Mouse (Mus musculus): ENCODE data around the gene Smc6. TPM values are rescaled to one million over a fixed set of nuclear protein-coding genes. Genes with fewer than 3 reads are reported as not detected.

Gene Smc6
- total and polyA plus RNA-seq, 3 experiments, result 47.9 to 84.4 (median 50.1) TPM

- Histone ChIP-seq H3K36me3 (replicated peaks in 1 of 2; ENCODE audit: control insufficient read depth in 1 of 2, insufficient read depth in 1 of 2, low read length in 1 of 2) (peaks cover 46 to 69% of the 10 kb centered on the region in 2 experiments), H3K4me1 (ENCODE audit: control insufficient read depth in 1 of 2, insufficient read depth in 2 of 2) (no peaks in the 10 kb centered on the region), H3K4me3 (replicated peaks in 1 of 3; ENCODE audit: low read depth in 2 of 3, low read length in 2 of 3, poor library complexity in 1 of 3) (no peak overlapping the region), H3K27ac (ENCODE audit: insufficient read depth, low read depth) (no peak overlapping the region), H3K9ac (ENCODE audit: insufficient read depth, low read depth) (no peak overlapping the region), H3K27me3 (replicated peaks) (no peaks in the 10 kb centered on the region), H3K9me3 (replicated peaks; ENCODE audit: low read length) (no peaks in the 10 kb centered on the region), H3K79me2 (replicated peaks; ENCODE audit: control insufficient read depth, extremely low read depth, insufficient read depth, poor library complexity, severe bottlenecking) (no peaks in the 10 kb centered on the region), H3K4me2 (ENCODE audit: insufficient read depth, low read depth, poor library complexity, severe bottlenecking) (no peak overlapping the region)
- in situ Hi-C loops (cut with MboI; ENCODE audit: low pct_ligation_motif_present, low pct_unique_long_range_greater_than_20kb, low sequenced_read_pairs), result no loop called here
- dilution Hi-C loops (cut with MboI; ENCODE audit: extremely low pct_ligation_motif_present, extremely low pct_unique_long_range_greater_than_20kb, low sequenced_read_pairs), result no loop called here
- no peak for DNase-seq (ENCODE audit: extremely low read depth)
- no peak for TF ChIP-seq BHLHE40 (IDR thresholded peaks at IDR 0.05; ENCODE audit: low read depth, low read length)
- no peak for TF ChIP-seq HCFC1 (IDR thresholded peaks at IDR 0.05; ENCODE audit: low read depth, low read length)
- no peak for TF ChIP-seq RAD21 (IDR thresholded peaks at IDR 0.05; ENCODE audit: low read depth, low read length)
- no peak for TF ChIP-seq USF1 (IDR thresholded peaks at IDR 0.05; ENCODE audit: low read depth, low read length)
- no peak for TF ChIP-seq SMC3 (IDR thresholded peaks at IDR 0.05; ENCODE audit: low read depth, low read length)
- no peak for TF ChIP-seq MAFK (IDR thresholded peaks at IDR 0.05; ENCODE audit: insufficient replicate concordance, low read length)
- no peak for TF ChIP-seq ZC3H11A (IDR thresholded peaks at IDR 0.05; ENCODE audit: low read depth, low read length)
- TF ChIP-seq MXI1 (IDR thresholded peaks at IDR 0.05; ENCODE audit: low read depth, low read length), result no peak
- TF ChIP-seq ELF1 (IDR thresholded peaks at IDR 0.05; ENCODE audit: low read depth, low read length), result no peak
- TF ChIP-seq GABPA (IDR thresholded peaks at IDR 0.05; ENCODE audit: insufficient replicate concordance, low read depth, low read length), result no peak
- no peak for TF ChIP-seq ETS1 (conservative IDR thresholded peaks at IDR 0.05; ENCODE audit: low read depth, low read length)
- no peak for TF ChIP-seq CHD1 (IDR thresholded peaks at IDR 0.05; ENCODE audit: low read depth, low read length)
- TF ChIP-seq EP300 (IDR thresholded peaks at IDR 0.05; ENCODE audit: low read length), result no peak
- no peak for TF ChIP-seq CTCF (conservative IDR thresholded peaks at IDR 0.05 in 1 of 2, IDR thresholded peaks at IDR 0.05 in 1 of 2; ENCODE audit: low read depth in 2 of 2, low read length in 2 of 2)
- TF ChIP-seq POLR2A (IDR thresholded peaks at IDR 0.05; ENCODE audit: low read depth, low read length), result no peak
- no peak for TF ChIP-seq IRF4 (IDR thresholded peaks at IDR 0.05; ENCODE audit: low read depth, low read length)
Observed at GRCm38 (mm10) chr12:11300858-11301257, 35.2 kb downstream of the Smc6 start.

- no peak for DNase-seq (ENCODE audit: extremely low read depth)
- H3K4me2 ChIP-seq (ENCODE audit: insufficient read depth, low read depth, poor library complexity, severe bottlenecking), result no peak overlapping the region
- H3K9me3 ChIP-seq (replicated peaks; ENCODE audit: low read length), result no peaks in the 10 kb centered on the region
- H3K79me2 ChIP-seq (replicated peaks; ENCODE audit: control insufficient read depth, extremely low read depth, insufficient read depth, poor library complexity, severe bottlenecking), result no peaks in the 10 kb centered on the region
- no peak overlapping the region for H3K4me3 ChIP-seq (replicated peaks in 1 of 3; ENCODE audit: low read depth in 2 of 3, low read length in 2 of 3, poor library complexity in 1 of 3)
- H3K9ac ChIP-seq (ENCODE audit: insufficient read depth, low read depth), result no peak overlapping the region
- no peaks in the 10 kb centered on the region for H3K4me1 ChIP-seq (ENCODE audit: control insufficient read depth in 1 of 2, insufficient read depth in 2 of 2)
- peaks cover 53 to 70% of the 10 kb centered on the region in 2 experiments for H3K36me3 ChIP-seq (replicated peaks in 1 of 2; ENCODE audit: control insufficient read depth in 1 of 2, insufficient read depth in 1 of 2, low read length in 1 of 2)
- no peak for TF ChIP-seq PAX5 (IDR thresholded peaks at IDR 0.05; ENCODE audit: low read length)
- TF ChIP-seq ELF1 (IDR thresholded peaks at IDR 0.05; ENCODE audit: low read depth, low read length), result no peak
- no peak for TF ChIP-seq KAT2A (IDR thresholded peaks at IDR 0.05; ENCODE audit: insufficient replicate concordance, low read length)
- no peak for TF ChIP-seq RAD21 (IDR thresholded peaks at IDR 0.05; ENCODE audit: low read depth, low read length)
- TF ChIP-seq EP300 (IDR thresholded peaks at IDR 0.05; ENCODE audit: low read length), result no peak
- TF ChIP-seq E2F4 (IDR thresholded peaks at IDR 0.05; ENCODE audit: insufficient replicate concordance, low read depth, low read length), result no peak
- TF ChIP-seq IRF4 (IDR thresholded peaks at IDR 0.05; ENCODE audit: low read depth, low read length), result no peak
- no peak for TF ChIP-seq ZMIZ1 (IDR thresholded peaks at IDR 0.05; ENCODE audit: low read depth, low read length)
- H3K27ac ChIP-seq (ENCODE audit: insufficient read depth, low read depth), result no peak overlapping the region
- in situ Hi-C loops (cut with MboI; ENCODE audit: low pct_ligation_motif_present, low pct_unique_long_range_greater_than_20kb, low sequenced_read_pairs), result no loop called here
- dilution Hi-C loops (cut with MboI; ENCODE audit: extremely low pct_ligation_motif_present, extremely low pct_unique_long_range_greater_than_20kb, low sequenced_read_pairs), result no loop called here
- no peaks in the 10 kb centered on the region for H3K27me3 ChIP-seq (replicated peaks)
Observed at GRCm38 (mm10) chr12:11306753-11307645, 41.3 kb downstream of the Smc6 start.
